Mouse (Mus musculus) cerebral cortex, adult 2 months (tissue): ENCODE data around the gene Dnaja4.

Experiments
- WGBS: fragments of 180-500 bp; shearing (Covaris S2); methylation state at CpG from one replicate; pipeline ENCODE4 v1.1.7; 2018; 5-methylcytosine and 5-hydroxymethylcytosine counted together

The Dnaja4 gene

GRCm38 (mm10) chr9:54699345-54700173, 886 bp downstream of the Dnaja4 start:
- under 1% methylated on average over 92 of the region's 92 CpGs for WGBS

- WGBS = 12% methylated on average over 9 of the region's 9 CpGs
These were observed 1.5 kb downstream of the Dnaja4 start for GRCm38 (mm10) chr9:54700174-54700475.

DNA sequence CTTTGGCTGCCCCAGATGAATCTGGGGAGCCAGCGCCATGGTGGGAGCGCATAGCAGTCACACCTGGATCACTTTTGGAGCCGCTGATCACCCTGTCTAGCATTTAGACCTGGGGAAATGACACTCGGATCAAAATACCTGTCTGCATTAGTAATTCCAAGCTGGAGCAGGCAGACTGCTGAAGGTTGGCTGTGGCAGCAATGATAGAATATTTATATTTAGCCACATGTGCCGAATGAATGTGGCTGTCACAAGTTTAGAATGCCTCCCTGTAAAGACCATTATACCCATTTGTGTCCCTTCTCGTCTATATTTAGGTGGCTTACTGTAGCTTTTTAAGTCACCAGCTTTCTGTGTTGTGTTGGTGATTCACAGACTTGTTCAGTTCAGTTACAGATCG, 2.1 kb downstream of the Dnaja4 start:
- WGBS = 62% methylated on average over 7 of the region's 7 CpGs

DNA sequence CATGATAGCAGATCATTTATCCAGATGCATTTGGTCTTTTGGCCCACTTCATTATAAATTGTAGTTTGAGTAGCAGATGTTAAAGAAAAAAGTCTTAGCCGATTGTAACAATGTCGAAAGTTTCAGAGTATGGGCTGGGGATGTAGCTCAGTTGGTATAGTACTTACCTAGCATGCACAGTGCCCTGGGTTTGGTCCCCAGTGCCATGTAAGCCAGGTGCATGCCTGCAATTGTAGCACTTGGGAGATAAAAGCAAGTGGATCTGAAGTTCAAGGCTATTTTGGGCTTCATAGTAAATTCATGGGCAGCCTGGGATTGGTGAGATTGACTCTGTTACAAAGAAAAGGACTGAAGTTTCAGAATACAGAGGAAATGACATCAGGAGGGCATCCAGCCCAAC, 3.9 kb downstream of the Dnaja4 start:
- WGBS = 82% methylated on average over 2 of the region's 2 CpGs

GRCm38 (mm10) chr9:54704361-54704760, 5.7 kb downstream of the Dnaja4 start:
- 60% methylated on average over 5 of the region's 5 CpGs for WGBS

DNA sequence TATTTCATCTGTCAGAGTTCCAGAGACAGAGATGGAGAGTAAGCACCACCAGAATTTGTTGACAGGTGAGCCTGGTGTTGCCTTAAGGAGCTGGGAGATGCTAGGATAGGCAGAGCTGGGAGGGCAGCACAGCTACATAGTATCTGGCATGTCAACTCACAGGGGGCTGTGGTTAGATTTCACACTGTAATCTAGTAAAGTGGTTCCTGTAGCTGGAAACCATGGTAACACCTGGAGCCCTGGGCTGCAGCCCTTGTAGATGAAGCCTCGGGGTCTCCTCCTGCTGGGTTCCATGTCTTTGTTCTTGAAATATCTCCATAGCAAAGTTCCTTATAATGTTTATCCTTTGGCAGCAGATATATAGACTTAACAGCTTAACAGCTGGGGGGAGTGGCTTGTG, 6.9 kb downstream of the Dnaja4 start:
- 55% methylated on average over 1 of the region's 1 CpGs for WGBS

DNA sequence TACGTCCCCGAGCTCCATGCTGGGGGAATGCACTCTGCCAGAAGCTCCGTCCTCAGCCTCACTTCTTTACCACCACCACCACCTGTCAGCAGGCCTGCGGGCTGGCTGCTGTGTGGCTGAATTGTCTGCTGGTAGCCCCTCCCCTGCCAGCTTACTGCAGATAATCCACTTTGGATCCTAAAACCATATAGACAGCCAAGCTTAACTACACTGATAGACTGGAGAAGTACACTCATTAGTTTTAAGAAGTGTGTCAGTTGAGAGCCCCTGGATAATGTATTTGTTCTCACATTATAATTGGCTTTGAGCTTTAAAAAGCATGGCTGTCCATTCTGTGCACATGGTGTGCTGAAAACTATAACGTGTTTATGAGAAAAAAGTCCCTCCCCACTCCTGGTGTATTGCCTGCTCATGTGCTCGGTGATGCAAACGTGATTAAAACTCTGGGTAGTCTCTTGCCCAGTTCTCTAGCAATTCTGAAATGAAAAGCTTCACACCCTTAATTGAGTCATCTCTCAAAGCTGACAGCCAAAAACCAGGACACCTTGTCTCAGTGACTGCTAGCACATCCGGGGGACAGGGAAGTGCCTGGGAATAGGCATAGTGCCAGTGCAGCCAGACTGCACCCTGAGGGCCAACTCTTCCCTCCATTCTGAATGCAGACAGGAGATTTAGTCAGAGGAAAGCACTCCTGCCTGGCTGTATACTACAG, 8.8 kb downstream of the Dnaja4 start:
- WGBS = 45% methylated on average over 8 of the region's 8 CpGs

DNA sequence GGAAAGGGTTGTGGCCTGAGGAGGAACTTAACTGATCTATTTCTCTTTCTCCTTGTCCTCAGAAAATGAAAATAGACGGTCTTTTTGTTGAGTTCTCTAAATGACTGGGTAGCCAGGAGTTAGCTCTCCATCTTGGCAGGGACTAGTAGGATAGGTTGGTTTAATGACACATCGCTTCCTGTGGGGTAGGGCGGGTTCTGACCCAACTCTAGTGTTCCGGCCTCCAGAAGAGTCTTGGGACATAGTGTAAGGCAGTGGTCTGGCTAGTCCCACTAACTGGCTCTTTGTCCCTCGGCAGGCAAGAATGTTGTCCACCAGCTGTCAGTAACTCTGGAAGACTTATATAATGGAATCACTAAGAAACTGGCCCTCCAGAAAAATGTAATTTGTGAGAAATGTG, 9.4 kb downstream of the Dnaja4 start:
- WGBS = 88% methylated on average over 5 of the region's 5 CpGs

DNA sequence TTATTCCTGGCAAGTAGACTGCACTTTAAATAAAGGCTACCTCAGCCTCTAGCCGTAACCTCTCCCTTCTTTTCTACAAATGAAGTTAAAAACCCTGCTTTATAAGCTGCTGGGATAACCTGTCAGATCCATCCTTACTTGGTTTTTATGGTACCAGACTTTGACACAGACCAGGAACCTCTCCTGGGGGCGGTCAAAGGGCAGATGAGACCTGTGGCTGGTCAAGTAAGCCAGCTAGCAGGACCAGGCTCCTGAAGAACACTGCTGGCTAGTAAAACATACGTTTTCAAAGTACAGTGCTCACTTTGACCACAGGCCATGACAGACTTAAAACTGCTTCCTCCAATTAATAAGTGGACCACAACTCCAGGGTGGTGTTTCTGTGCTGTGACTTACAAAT, 17.1 kb downstream of the Dnaja4 start:
- WGBS = 89% methylated on average over 3 of the region's 3 CpGs

DNA sequence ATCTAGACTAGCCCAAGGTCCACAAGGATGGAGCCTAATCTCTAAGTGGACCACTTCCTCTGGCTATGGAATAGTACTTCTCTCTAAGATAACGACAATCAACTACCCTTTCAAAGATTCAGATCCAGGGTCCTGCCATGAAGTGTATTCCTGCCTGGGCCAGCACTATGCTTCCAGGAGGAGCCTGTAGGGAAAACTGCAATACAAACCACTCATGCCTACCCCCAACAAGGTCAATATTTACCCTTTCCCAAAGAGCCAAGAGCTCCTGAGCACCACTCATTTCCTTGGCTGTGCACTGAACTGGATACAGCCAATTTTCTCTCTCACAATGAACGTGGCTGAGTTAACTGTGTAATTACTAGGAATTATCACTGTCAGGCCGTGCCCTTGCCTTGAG, 18.9 kb downstream of the Dnaja4 start:
- 82% methylated on average over 3 of the region's 3 CpGs for WGBS

- 50% methylated on average over 7 of the region's 7 CpGs for WGBS
These were observed 23.5 kb downstream of the Dnaja4 start for GRCm38 (mm10) chr9:54722156-54722555.

DNA sequence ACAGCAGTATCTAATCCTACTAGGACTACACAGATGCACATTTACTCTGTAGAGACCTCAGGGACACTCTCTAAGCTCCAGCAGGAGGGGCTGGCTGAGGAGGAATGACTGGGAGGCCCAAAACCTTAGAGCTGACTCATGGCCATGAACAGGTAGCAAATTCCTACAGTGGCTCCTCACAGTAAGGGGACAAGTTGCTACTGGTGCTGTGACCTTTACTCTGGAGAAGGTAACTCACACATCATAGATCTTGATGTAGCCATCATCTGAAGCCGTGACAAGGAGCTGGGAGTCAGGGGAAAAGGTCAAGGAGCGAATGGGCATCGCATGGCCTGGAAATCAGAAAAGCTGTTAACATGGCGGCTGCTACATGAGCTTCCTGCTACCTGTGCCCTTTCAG, 23.9 kb downstream of the Dnaja4 start:
- WGBS = 97% methylated on average over 4 of the region's 4 CpGs

GRCm38 (mm10) chr9:54726315-54726714, 27.6 kb downstream of the Dnaja4 start:
- 53% methylated on average over 5 of the region's 5 CpGs for WGBS

DNA sequence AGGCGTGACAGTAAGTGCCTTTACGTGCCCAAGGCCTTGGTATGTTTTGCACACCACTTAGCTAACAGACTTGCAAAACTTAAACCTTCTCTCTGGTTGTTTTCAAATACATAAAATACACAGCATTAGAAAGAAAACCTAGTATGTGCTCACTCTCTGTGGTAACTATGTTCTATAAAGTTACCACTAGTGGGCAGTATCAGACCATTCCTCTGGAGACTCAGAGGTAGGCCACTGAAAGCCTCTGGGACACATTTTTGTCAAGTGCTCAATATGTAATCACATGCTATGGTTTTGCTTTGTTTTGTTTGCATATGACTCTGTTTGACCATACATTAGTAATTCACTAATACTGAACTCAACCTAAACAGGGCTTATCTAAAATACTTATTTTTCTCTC, 33.4 kb downstream of the Dnaja4 start:
- WGBS = 93% methylated on average over 2 of the region's 2 CpGs

DNA sequence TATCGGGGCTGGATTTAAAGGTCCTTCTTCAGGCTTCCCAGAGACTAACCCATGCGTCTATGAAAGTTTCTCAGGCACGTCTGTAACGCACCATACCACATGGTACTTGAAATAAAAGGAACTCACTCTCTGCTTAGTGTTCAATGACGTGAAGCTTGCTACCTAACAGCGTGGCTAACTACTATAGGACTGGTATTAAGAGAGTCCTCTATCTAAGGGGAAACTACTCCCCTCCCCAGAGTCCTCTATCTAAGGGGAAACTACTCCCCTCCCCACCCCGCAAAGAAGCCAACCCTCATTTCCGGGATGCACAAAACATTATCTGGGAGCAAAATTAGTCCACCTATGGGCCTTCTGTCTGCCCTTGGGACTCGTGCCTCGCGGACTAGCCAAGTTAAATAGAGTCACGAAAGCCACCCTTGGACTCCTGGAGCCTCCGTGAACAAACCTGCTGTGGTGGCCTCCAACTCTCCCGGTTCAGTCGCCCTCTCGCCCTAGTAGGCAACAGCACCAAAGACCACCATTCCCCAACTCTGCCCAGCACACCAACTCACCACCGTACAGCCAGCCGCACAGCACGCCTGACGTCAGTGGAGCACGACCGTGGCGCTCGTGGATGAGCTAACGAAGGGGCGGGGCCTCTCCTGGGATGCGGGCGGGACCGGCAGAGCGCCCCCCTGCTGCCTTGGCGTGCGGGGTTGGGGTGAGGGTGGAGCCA, 35.4 kb downstream of the Dnaja4 start, which contains the start of gene Wdr61:
Gene Wdr61 (minus strand): TSS at position 599 of the 718 bp plus-strand sequence.
- 1% methylated on average over 32 of the region's 32 CpGs for WGBS

GRCm38 (mm10) chr9:54734639-54735252, 36.1 kb downstream of the Dnaja4 start:
- WGBS = 15% methylated on average over 11 of the region's 11 CpGs

DNA sequence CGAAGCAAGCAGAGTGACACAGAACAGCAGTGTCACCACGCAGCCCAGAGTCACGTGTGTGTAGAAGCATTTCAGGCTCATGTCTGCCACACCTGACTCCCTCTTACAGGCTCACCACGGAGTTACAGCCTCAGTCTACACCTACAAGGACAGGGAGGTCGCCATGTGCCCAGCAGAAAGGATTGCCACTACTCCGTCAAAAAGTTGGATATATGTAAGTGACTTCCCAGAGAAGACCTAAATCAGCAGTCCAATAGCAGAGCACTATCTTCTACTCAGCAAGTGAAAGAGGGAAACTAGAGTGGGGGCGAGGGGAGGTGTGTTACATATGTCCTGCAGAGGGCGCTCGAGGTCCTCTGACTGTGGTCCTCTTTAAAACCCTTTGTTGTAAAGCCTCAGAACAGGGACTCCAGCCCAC, 37.6 kb downstream of the Dnaja4 start:
- 15% methylated on average over 9 of the region's 9 CpGs for WGBS

- 41% methylated on average over 3 of the region's 3 CpGs for WGBS
These were observed 39.7 kb downstream of the Dnaja4 start for GRCm38 (mm10) chr9:54738376-54738775.

GRCm38 (mm10) chr9:54743891-54744290, 45.2 kb downstream of the Dnaja4 start:
- WGBS = 88% methylated on average over 4 of the region's 4 CpGs

- WGBS = 72% methylated on average over 13 of the region's 13 CpGs
These were observed 47.2 kb downstream of the Dnaja4 start for GRCm38 (mm10) chr9:54745740-54746370.

DNA sequence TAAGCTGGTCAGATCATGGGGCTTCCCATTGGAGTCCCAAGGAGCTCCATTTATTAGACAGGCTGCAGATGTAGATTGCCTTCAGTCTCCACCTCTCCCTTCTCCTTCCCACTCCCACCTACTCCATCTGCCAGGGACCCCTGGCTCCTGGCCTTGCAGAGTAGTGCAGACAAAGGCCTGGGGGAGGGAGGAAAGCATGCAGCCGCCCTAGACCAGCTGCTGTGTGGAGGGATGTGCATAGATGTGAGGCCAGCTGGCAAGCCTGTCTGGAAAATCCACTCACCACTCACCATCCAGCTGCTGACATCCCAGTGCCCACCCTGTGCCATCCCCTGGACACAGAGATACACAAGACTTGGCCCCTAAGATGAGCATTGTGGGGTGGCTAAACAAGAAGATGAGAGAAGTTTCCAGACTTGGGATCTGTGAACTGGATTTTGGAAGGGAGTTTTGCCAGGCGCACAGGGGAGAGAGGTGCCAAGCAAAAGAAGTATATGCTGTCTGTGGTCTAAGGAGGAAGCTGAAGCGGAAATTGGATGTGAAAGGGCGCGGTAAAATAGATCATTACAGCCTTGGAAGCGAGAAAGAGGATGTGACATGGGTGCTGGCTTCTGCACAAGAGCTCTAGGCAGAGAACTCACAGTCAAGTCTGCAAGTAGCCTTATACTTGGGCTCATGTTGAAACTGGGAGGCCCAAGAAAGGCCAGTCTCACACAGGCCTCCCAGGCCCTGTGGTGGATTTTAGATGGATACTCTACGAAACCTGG, 51.7 kb downstream of the Dnaja4 start:
- WGBS = 82% methylated on average over 7 of the region's 7 CpGs
